Mouse (Mus musculus) skeletal muscle tissue, adult 2 months (tissue): ENCODE data around the gene Epha4.

Experiments used
- DNase-seq: peaks from one replicate; pipeline ENCODE4 v3.0.0-alpha.2; 2012; ENCODE audit warnings: low read depth, low spot score

The Epha4 gene

DNA sequence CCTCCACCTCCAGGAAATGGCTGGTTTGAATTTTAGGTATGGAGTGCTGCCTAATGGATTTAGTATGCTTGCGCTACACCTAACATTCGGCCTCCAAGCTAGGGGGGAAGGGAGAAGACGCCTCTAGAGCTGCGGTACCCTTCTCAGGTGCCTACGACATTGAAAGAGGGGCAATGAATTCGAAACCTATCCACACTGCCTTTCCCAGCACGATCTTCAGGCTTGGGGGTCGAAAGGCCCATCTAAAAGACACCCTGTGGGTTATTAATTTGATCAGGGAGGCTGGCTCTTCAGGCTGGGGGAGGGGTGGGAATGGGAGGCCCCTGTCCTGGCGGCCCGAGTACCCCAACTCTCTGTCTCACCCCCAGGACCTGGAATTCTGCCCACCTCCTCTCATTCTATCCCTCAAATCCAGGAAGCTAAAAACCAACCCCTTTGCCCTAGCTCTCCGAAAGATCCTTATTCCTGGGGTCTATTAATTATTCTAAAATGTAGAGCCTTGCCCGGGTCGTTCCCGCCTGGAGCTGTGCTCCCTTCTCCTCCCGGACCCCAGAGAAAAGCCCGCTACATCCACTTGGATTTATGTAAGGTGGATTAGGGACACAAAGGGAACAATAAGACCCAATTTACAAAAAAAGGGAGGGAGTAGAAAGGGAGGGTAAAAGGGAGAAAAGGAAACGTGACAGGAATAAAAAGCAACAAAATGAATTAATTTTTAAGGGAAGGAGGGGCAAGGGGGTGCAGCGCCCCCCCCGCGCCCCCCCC is 2.3 kb downstream of the Epha4 start:
- DNase-seq = no peak

DNA sequence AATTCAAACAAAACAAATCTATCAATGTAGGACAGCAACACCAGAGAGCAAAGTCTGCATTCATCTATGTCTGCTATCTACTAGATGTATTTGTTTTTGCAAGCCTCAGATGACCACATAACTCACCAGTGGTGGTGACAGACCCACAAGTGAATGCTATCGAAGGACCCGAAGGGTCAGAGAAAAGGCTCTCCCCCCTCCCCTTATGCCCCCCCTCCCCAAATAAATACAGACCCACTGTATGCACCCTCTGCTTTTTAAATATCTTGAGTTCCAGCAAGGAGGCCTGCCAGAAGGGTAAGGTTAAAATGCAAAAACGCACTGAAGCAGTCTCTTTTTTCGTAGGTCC is 2.9 kb downstream of the Epha4 start:
- no peak for DNase-seq

DNA sequence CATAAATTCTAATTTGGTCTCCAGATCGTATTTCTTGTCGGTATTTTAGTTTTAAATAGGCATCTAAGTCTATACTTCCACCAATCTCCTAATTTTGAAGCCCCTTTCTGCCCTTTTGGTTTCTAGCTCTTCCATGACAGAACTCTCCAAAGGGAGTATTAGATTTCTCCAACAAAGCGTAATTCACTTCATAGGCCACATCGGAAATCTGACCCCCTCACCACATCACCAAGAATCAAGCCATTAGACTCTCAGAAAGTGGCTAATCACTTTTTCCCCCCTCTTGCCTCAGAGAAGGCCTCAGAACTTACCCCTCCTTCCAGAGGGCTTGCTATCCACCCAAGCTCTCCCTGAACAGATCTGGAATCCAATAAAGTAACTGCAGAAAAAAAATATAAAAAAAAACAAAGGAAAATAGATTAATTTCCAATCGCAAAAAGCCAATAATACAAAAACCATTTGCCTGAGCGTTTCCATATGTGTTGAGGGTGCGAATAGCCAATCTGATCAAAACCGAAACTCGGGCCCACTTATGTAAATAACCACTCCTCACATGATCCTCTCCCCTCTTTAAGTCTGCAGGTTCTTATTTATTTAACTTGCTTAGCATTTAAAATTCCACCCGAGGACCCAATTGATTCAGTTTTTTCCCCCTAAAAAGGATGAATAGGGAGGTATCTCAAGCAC is 3.4 kb downstream of the Epha4 start:
- no peak for DNase-seq

DNA sequence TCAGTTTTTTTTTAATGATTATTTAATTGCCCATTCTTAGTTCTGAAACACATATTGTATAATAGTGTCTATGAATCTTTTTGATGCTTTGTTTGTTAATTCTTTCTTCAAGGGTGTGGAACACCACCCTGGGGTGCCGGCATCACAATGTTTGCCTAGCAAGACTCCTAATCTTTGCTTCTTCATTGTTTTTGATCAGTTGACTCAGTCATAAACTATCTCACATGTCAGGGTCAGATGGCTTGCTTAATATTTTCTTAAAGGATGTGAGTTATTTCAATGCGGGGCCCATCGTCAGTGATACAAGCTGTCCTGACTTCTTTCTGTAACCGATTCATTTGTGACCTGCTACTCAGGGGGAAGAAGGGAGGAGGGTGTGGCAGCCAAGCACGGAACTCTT is 4.3 kb downstream of the Epha4 start:
- DNase-seq = no peak

DNA sequence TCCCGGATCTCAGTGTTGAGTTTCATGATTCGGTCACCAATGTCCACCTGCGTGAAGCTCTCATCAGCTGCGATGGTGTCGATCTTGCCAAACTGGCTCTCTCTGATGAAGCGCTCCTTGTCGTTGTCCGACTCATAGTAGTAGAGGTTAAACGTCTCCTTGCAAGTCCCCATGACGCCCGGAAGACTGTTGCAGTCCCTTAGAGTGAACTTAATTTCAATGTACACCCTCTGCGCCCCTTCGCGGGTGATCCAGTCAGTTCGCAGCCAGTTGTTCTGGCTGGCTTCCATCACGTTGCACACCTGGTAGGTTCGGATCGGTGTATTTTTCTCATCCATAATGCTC is 8.1 kb downstream of the Epha4 start:
- DNase-seq = no peak

DNA sequence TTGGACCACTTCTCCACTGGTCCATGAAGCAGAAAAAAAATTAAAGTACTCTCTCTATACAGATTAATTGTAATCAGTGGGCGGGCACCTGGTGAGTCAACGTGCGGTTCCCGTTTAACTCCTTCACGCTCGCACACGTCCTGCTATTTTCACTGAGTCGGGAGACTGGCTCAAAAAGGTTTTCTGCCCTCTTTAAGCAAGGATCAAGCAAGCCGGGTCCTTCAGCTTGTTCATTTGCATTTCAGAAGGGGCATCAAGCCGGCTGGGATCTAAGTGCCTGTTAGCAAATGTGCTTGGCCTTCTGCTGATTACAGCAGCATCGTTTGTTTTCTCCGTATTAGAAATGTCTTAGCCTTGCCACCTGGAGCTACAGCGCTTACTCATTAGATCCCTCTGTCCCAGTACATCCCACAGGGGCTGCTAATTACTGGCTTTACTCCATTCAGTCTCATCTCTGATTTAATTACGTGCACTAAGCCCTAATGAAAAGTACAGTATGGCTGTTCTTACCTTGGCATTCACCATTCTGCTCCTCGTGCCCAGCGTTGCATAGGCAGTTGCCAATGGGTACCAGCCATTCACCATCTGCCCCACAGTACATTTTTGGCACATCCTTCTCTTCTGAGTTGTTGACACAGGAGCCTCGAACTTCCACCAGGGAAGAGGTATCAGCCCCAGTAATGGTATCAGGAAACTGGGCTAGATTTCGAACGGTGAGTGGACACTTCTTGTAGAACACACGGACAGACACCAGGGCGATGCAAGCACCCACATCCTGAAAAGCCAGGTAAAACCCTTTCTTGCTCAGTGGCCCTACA is 8.6 kb downstream of the Epha4 start:
- no peak for DNase-seq

DNA sequence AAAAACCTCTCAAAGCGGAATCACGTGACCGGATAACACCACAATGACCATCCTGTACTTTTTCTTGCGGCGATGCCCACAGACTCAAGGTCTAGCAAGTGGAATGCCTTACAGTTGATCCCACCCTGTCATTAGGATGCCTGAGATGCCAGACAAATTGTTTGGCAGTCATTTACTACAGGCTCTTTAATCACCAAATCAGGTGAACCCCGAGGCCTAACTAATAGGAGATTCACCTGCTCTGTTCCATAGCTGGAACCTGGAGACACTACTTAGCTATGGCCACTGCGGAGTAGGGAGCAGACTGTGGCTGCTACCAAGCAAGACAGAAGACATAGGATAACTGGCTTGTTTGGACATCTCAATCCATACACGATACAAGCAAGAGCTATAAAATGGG is 9.6 kb downstream of the Epha4 start:
- no peak for DNase-seq

DNA sequence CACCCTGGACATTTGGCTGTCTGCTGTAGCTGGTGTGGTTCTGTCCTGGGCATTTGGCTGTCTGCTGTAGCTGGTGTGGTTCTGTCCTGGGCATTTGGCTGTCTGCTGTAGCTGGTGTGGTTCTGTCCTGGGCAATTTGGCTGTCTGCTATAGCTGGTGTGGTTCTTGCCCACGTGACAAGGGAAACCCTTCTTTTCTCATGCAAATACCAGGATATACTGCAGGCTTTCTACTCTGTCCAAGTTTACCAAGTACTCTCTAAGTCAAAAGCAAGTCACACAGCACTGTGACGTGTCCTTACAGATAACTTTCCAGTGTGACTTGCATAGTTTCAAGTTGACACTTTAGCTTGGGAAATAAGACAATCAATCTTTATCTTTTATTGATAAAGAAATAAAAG is 10.1 kb downstream of the Epha4 start:
- no peak for DNase-seq

DNA sequence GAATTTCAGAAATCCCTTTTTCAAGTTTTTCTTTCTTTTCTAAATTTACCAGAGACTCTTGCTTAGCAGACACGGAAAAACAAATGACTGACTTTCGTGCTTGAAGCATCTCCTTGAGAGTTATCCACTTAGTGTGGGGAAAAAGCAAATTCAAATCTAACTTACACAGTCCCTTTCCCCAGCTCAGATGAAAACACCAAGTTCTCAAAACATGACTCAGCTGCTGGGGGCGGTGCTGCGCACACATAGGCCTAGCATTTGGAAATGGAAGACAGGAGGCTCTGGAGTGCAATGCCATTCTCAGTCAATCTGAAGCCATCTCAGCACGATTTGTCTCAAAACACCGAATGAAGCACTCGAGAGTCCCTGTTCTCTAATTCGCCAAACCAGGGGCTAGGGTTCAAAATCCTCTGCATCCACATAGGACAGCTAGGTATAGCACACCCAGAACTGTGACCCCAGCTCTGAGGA is 11.1 kb downstream of the Epha4 start:
- no peak for DNase-seq

DNA sequence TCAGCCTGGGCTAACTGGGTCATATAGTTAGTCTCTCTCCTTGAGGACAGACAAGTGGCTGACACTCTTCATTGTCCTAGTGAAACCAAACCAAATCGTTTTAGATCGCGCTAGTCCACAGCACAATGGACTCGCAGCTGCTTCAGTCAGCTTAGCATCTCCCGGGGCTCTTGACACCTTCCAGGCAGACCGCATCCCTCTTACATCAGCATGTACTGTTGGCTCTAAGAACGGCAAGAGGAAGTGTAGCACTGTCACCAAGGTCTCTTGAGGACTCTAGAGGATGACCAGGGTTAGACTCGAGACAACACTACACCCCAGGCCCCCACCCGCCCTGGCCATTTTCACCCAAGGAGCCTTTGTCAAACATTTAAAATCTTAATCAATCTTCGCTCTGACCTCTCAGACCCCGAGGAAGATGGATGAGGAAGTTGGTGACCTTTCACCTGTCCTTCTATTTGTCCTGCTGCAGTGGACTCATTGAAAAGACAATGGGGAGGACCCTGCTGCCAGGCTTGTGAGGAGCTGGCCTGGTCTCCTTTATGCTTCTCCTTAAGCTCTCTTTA is 12.3 kb downstream of the Epha4 start:
- no peak for DNase-seq

DNA sequence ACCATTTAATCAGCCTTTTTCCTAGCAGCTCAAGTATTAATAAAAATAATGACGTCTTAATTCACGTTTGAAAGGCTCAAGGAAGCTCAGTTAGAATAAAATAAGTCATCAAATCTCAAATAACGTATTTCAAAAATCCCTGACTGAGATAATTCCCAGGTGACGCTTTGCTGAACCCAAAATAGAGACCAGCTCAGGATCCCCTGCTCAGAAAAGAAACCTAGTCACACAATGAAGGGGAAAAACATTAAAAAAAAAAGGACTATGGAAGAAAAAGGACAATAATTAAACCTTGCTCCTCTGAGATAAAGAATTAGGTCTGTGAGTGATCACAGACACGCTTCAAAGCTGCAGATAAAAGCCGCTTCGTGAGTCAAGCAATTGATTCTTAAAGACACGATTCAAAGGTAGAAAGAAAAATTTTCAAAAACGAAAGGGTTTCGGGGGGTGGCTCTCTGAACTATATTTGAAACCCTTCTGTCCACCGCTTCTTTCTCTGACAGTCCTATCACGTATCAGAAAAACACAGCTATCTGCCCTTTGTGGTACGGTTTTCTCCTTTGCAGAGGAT is 13.4 kb downstream of the Epha4 start:
- DNase-seq = no peak

DNA sequence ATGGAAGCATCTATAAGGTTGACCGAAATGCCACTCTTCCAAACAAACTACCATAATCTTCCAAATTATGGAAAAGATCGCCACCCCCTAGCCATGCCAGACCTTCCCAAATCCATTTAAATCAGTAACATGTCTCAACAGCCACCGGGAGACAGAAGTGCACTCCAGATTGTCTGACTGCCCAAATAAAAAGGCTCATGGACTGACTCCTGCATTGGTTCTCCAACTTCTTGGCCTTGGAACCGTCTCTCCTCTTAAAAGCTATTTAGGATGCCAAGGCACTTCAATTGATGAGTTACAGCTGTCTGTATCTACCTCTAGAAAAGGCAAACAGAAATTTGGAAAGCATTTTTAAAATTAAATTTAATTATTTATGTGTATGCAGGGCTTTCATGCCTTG is 17.4 kb downstream of the Epha4 start:
- no peak for DNase-seq

DNA sequence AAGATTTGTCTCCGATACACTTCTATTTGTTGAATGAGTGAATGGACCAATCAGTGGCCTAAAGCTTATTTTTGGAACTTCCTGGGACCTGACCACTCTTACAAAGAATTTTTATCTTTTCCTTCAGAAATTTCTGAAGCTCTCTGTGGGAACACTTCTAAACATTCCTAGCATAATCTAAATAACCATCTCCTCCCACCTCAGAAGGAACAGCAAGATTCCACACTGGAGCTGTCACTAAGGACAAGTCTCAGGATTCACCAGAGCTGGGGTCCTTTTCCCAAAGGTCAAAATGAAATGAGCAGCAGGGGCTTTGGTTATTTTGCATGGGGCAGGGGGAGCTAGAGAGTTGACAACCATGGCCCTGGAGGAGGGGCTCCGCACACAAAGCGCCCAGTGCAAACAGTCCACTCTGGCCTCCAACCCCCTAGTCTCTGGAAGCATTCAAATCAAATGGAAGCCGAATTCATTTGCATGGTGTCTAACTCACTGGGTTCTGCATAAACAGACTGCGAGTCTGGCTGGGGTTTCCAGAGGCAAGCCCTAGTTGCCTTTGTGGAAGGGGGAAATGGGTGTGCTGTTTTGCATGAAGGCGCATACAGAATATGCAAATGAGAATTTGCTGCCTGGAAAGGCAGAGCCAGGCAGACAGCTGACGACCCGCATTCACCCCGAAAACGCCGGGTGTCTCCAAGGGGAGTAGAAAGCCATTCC is 18.3 kb downstream of the Epha4 start:
- no peak for DNase-seq

DNA sequence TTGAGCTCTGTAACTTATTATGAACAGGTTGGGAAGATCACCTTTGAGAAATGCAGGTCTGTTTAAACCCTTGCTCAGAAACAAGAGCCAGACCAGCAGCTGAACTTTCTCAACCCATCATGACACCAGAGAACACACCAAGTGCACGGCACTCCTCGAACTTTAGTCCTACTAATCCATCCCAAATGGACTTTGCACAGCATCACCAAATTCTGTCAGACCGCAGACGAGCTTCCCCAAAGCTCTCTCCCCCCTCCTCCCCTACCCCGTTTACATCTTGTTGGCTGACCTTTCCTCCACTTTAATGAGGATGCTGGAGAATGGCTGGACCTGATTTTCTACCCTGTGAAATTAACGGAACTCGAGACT is 19.1 kb downstream of the Epha4 start:
- no peak for DNase-seq

DNA sequence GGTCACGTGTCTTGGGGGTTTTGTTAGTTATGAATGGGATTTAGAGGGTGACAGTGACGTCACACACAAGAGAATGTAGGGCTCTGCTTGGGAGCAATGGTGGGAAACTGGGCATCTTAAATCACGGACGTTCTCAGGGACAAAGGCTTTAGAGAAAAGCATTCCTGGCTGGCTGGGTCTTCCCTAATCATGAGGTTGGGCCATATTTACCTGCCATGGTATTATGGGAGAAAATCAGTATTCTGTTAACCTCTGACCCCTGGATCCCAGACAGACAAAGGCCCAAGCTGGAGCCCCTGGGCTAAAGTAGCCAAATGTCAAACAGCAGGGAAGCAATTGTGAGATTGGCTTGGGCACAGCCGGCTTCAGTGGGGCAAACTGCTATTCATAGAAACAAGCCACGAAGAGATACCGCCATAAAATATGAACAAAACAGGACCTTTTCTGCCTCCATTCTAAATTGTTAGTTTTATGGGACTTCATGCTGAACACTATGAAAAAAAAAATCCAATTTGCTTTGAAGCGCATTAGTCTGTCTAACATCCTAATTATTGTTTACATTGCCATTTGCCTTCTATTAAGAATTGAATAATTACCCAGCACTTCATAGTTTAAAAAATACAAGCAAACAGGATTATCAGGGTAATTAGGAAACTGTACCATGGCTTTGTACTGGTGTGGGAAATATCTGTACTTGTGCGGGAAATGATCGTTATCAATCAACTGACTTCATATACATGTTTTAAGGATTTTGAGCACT is 19.7 kb downstream of the Epha4 start:
- no peak for DNase-seq

DNA sequence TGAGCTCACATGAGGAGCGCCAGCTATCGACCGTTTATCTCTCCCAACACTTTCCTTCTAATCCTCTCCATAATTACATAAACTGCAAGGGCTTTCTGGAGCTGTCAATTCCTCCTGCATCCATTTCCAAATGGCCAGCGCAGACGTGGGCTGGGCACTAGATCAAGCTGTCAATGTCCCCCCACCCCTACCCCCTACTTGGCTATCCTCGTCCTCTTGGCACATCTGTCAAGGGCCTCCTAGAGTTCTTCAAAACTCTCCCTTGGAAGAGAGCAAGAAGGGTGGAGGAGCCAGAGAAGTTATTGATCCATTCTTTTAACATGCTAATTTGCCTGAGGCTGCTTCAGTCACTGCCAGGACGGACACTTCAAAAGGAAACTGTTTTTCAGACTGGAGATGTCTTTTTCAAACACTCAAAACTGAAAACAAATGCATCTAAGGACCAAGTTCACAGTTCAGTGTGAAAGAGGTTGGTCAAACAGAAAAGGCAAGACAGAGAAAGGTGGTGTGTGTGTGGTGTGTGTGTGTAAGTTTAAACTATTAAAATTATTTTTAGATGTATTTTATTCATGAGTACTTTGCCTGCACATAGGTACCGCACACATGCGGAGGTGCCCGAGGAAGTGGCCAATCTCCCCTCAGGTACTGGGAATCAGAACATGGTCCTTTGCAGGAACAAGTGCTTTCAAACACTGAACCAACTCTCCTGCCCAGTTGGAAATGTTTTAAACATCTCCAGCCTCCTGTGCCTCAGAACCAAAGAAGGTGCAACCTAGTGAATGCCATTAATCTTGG is 20.9 kb downstream of the Epha4 start:
- DNase-seq = no peak

DNA sequence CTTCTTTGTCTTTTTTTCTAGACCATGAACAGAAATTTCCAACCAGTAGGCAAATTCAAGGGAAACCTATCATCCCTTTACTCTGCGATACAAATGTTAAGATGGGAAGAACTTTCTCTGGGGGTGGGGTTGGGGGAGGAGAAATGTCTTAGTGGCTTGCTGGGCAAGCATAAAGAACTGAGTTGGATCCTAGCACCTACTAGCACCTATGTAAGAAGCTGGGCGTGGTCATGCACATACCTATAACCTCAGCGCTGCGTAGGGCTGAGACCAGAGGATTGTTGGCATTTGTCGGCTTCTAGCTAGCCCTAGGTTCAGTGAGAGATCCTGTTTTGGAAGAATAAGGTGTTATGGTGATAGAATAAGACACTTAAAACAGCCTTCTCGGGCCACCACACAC is 24.7 kb downstream of the Epha4 start:
- DNase-seq = no peak

DNA sequence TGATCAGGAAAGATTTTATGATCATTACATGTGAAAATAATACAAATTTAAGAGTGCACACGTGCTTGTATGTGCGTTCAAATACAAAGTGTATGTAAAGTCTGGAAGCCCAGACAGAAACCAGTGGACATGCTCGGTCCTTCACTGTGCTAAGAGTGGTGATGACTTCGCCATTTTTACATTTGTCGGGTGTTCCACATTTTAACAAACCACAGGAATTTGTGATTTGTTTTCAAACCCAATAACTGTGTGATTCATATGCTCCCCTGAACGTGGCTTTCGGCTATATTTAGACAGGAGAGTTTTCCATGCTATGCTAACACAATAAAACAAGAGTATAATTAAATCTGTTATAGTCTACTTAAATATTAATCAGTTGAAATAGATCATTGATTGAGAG is 25.5 kb downstream of the Epha4 start:
- no peak for DNase-seq

DNA sequence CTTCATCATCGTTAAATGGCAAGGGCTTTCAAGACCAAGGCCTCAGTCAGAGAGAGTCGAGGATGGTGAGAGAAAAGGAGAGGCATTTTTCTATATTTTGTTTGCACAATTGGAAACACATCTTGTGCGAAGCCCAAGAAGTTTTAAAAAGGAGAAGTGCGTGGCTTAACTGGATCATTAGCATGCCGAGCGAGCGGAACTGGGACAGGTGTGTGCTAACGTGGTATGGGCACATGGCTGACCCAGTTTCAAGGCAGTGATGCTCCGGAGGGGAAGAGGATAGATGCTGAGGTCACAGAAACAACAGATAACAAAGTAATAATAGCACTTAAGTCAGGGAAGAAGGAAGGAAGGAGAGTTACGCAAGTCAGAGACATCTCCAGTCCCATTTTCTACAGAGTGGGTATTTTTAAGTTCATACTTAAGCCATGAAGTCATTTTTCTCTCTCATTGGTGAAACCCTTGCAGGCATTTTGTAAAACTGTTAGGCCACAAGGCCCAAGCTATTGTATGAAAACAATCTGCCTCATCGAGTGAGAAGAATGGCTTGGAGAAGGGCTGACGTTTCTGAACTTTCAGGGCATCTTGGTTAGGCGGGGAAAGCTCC is 26.9 kb downstream of the Epha4 start:
- no peak for DNase-seq
